Mouse (Mus musculus) cerebellum, adult 2 months (tissue): Measurements from ENCODE around the gene Pspn.

Experiments
- CTCF ChIP-seq: fragments of 200-500 bp; IDR thresholded peaks from 2 replicates; pipeline ENCODE4 v1.5.1; 2011; ENCODE audit warnings: low read depth, mild to moderate bottlenecking, control low read depth, low read length, moderate library complexity, borderline replicate concordance; ENCODE audit not compliant: insufficient read depth
- POLR2A ChIP-seq: fragments of 200-500 bp; IDR thresholded peaks from 2 replicates; pipeline ENCODE4 v1.6.1; 2011; ENCODE audit warnings: low read length, control low read depth, borderline replicate concordance; ENCODE audit not compliant: insufficient read depth

- no peak for TF ChIP-seq POLR2A
- TF ChIP-seq CTCF = no peak
These were observed 37.0 kb downstream of the Pspn start for GRCm38 (mm10) chr17:56962642-56963405.
